Mouse (Mus musculus) CD4-positive naive resting alpha-beta T cell, adult 76 days (primary cell): Measurements from ENCODE around the gene Retsat. TPM values are rescaled to one million over a fixed set of nuclear protein-coding genes. Genes with fewer than 3 reads are reported as not detected.

Experiments used
- total RNA-seq: library from RNA; stranded (reverse); gene quantifications from one replicate; pipeline ENCODE4 v1.2.4, GENCODE M21; 2023

The Retsat gene
- 5.2 TPM for total RNA-seq

GRCm38 (mm10) chr6:72597956-72598753 is at the start of gene Retsat, which contains the start of gene Elmod3:
Gene Retsat, plus strand, starts transcription at chr6:72598475.
Gene Elmod3, minus strand, starts transcription at chr6:72598413.

GRCm38 (mm10) chr6:72616643-72617288 is 18.5 kb downstream of the Retsat start, which contains the start of gene Tgoln1:
Gene Tgoln1, minus strand, starts transcription at chr6:72617000.

Other genes with a start within 250 kb of the Retsat start
- 4.0 TPM for gene Tmem150a, start 243.0 kb upstream of the Retsat start, total RNA-seq
- gene Rnf181, start 231.5 kb upstream of the Retsat start, total RNA-seq, result 60.6 TPM
- gene Vamp5, start 218.0 kb upstream of the Retsat start, total RNA-seq, result 13.3 TPM
- gene Vamp8, start 207.8 kb upstream of the Retsat start, total RNA-seq, result 57.2 TPM
- gene Ggcx, start 184.2 kb upstream of the Retsat start, total RNA-seq, result 13.5 TPM
- 190 TPM for gene Mat2a, start 158.9 kb upstream of the Retsat start, total RNA-seq
- not detected for gene Sh2d6, start 76.8 kb upstream of the Retsat start, total RNA-seq
- gene Capg, start 54.1 kb upstream of the Retsat start, total RNA-seq, result 42.4 TPM
- 12.2 TPM for gene Elmod3, start 62 bp upstream of the Retsat start, total RNA-seq
- gene Tgoln1, start 18.5 kb downstream of the Retsat start, total RNA-seq, result 193 TPM
- gene Tcf7l1, start 190.8 kb downstream of the Retsat start, total RNA-seq, result 1.8 TPM